Mouse (Mus musculus) bone marrow macrophage, adult 2 months (primary cell): Measurements from ENCODE around the gene Mymx.

Experiments
- CTCF ChIP-seq: IDR thresholded peaks from 2 replicates; pipeline ENCODE4 v1.5.1; 2012; ENCODE audit warnings: low read depth, mild to moderate bottlenecking, low read length, moderate library complexity
- POLR2A ChIP-seq: IDR thresholded peaks from 2 replicates; pipeline ENCODE4 v1.6.1; 2012; ENCODE audit warnings: mild to moderate bottlenecking, low read depth, low read length, borderline replicate concordance

GRCm38 (mm10) chr17:45551249-45551796, 50.6 kb downstream of the Mymx start:
- TF ChIP-seq CTCF (no peak), POLR2A (no peak)
